Mouse (Mus musculus) C2C12 (cell line): ENCODE measurements around the gene Myom1. TPM values are rescaled to one million over a fixed set of nuclear protein-coding genes. Genes with fewer than 3 reads are reported as not detected.

ENCODE experiments used
- H3K27me3 ChIP-seq: one replicate; pipeline ENCODE4 v1.6.1; 2011; ENCODE audit not compliant: control insufficient read depth, insufficient read depth, insufficient read length
- H3K36me3 ChIP-seq: one replicate; pipeline ENCODE4 v1.6.1; 2011; ENCODE audit not compliant: control insufficient read depth, insufficient read depth
- H3K4me3 ChIP-seq: one replicate; pipeline ENCODE4 v1.5.1; 2011; ENCODE audit warnings: mild to moderate bottlenecking, control low read depth; ENCODE audit not compliant: poor library complexity, insufficient read depth, severe bottlenecking
- H3K79me2 ChIP-seq: one replicate; pipeline ENCODE4 v1.6.1; 2011; ENCODE audit not compliant: control insufficient read depth, insufficient read depth
- H3K79me3 ChIP-seq: one replicate; pipeline ENCODE4 v1.6.1; 2011; ENCODE audit warnings: low read depth, control low read depth
- H3ac ChIP-seq: one replicate; pipeline ENCODE3; 2011; ENCODE audit warnings: low read depth; ENCODE audit not compliant: control insufficient read depth, insufficient read length
- CEBPB ChIP-seq: IDR thresholded peaks from one replicate; pipeline ENCODE4 v1.6.1; 2011; ENCODE audit warnings: low read depth, mild to moderate bottlenecking, control low read depth, moderate library complexity
- CTCF ChIP-seq: IDR thresholded peaks from one replicate; pipeline ENCODE4 v1.5.1; 2011; ENCODE audit not compliant: control insufficient read depth, insufficient read depth, insufficient read length
- FOSL1 ChIP-seq: IDR thresholded peaks from one replicate; pipeline ENCODE4 v1.8.0; 2011; ENCODE audit warnings: mild to moderate bottlenecking, low read length; ENCODE audit not compliant: poor library complexity, insufficient read depth, severe bottlenecking
- MAX ChIP-seq: IDR thresholded peaks from one replicate; pipeline ENCODE4 v1.6.1; 2011; ENCODE audit warnings: mild to moderate bottlenecking, control low read depth
- MYOD1 ChIP-seq: IDR thresholded peaks from one replicate; pipeline ENCODE4 v1.6.1; 2011; ENCODE audit warnings: low read depth; ENCODE audit not compliant: control insufficient read depth, insufficient read length
- MYOG ChIP-seq: IDR thresholded peaks from one replicate; pipeline ENCODE4 v1.6.1; 2011; ENCODE audit not compliant: control insufficient read depth, insufficient read length; ENCODE audit errors: extremely low read depth
- USF1 ChIP-seq: IDR thresholded peaks from one replicate; pipeline ENCODE4 v1.6.1; 2011; ENCODE audit warnings: low read depth, mild to moderate bottlenecking, control low read depth, moderate library complexity
- polyA plus RNA-seq: library from polyadenylated mRNA; unstranded; fragments of >200 nt; fragmentation: generic; extraction: Trizol; gene quantifications from one replicate; pipeline ENCODE4 v1.2.1, GENCODE M21; 2012; ENCODE audit warnings: missing spikeins

Myom1 gene
- polyA plus RNA-seq, 1 experiment = 0.35 TPM

- Histone ChIP-seq H3K27me3 (no peaks in the 10 kb centered on the region), H3K36me3 (no peaks in the 10 kb centered on the region), H3K4me3 (no peak overlapping the region), H3ac (no peak overlapping the region), H3K79me2 (no peaks in the 10 kb centered on the region), H3K79me3 (no peaks in the 10 kb centered on the region)
- no peak for TF ChIP-seq CTCF
- no peak for TF ChIP-seq MYOG
- no peak for TF ChIP-seq MAX
- no peak for TF ChIP-seq CEBPB
- no peak for TF ChIP-seq USF1
- no peak for TF ChIP-seq MYOD1
These were observed 24.8 kb downstream of the Myom1 start for GRCm38 (mm10) chr17:71027186-71027585.

GRCm38 (mm10) chr17:71032719-71033118 is 30.3 kb downstream of the Myom1 start:
- H3ac ChIP-seq = no peak overlapping the region
- no peak for TF ChIP-seq FOSL1
- no peak for TF ChIP-seq MAX
- TF ChIP-seq USF1 = no peak
- no peak for TF ChIP-seq MYOG
- TF ChIP-seq CTCF = no peak
- no peak for TF ChIP-seq MYOD1
- no peak for TF ChIP-seq CEBPB
- no peak overlapping the region for H3K4me3 ChIP-seq
- no peaks in the 10 kb centered on the region for H3K79me2 ChIP-seq
- no peaks in the 10 kb centered on the region for H3K79me3 ChIP-seq
- no peaks in the 10 kb centered on the region for H3K27me3 ChIP-seq
- no peaks in the 10 kb centered on the region for H3K36me3 ChIP-seq

- TF ChIP-seq MYOD1 (no peak), FOSL1 (no peak), CEBPB (no peak), MYOG (no peak), USF1 (no peak)
- Histone ChIP-seq H3ac (no peak overlapping the region), H3K36me3 (no peaks in the 10 kb centered on the region), H3K79me3 (no peaks in the 10 kb centered on the region), H3K27me3 (no peaks in the 10 kb centered on the region), H3K79me2 (no peaks in the 10 kb centered on the region), H3K4me3 (no peak overlapping the region)
These were observed 32.0 kb downstream of the Myom1 start for GRCm38 (mm10) chr17:71034472-71034871.

- H3K27me3 ChIP-seq = no peaks in the 10 kb centered on the region
- TF ChIP-seq MAX (no peak), CTCF (no peak), FOSL1 (no peak), CEBPB (no peak), MYOD1 (no peak), MYOG (no peak), USF1 (no peak)
These were observed 34.8 kb downstream of the Myom1 start for GRCm38 (mm10) chr17:71037188-71037587.

GRCm38 (mm10) chr17:71038812-71039211 is 36.4 kb downstream of the Myom1 start:
- H3K4me3 ChIP-seq = no peak overlapping the region
- H3K79me3 ChIP-seq = no peaks in the 10 kb centered on the region
- H3K36me3 ChIP-seq = no peaks in the 10 kb centered on the region
- H3ac ChIP-seq = no peak overlapping the region
- H3K79me2 ChIP-seq = no peaks in the 10 kb centered on the region
- no peaks in the 10 kb centered on the region for H3K27me3 ChIP-seq
- TF ChIP-seq MAX (no peak), MYOG (no peak), MYOD1 (peak; percentile 94)

More at GRCm38 (mm10) chr17:71037188-71037587, 34.8 kb downstream of the Myom1 start:
- Histone ChIP-seq H3K4me3 (no peak overlapping the region), H3K79me2 (no peaks in the 10 kb centered on the region), H3K79me3 (no peaks in the 10 kb centered on the region), H3K36me3 (no peaks in the 10 kb centered on the region), H3ac (no peak overlapping the region)

- no peaks in the 10 kb centered on the region for H3K79me2 ChIP-seq
- no peak overlapping the region for H3ac ChIP-seq
- TF ChIP-seq CEBPB = no peak
- peak; percentile 56 for TF ChIP-seq USF1
- TF ChIP-seq MYOG = no peak
- TF ChIP-seq FOSL1 = no peak
- no peak for TF ChIP-seq MAX
- no peaks in the 10 kb centered on the region for H3K36me3 ChIP-seq
- H3K4me3 ChIP-seq = no peak overlapping the region
- H3K27me3 ChIP-seq = no peaks in the 10 kb centered on the region
- H3K79me3 ChIP-seq = no peaks in the 10 kb centered on the region
These were observed 37.6 kb downstream of the Myom1 start for GRCm38 (mm10) chr17:71039851-71040581.
